Mouse (Mus musculus): Measurements from ENCODE around the gene Grin1.

- TF ChIP-seq CTCF (IDR thresholded peaks at IDR 0.05; ENCODE audit: low read depth) (no peak), EP300 (optimal IDR thresholded peaks at IDR 0.05) (no peak)
Observed at GRCm38 (mm10) chr2:25303452-25303851, 15.5 kb downstream of the Grin1 start.

Data from stomach, postnatal 0 days (tissue).